Mouse (Mus musculus): Measurements from ENCODE around the gene Noxo1. TPM values are rescaled to one million over a fixed set of nuclear protein-coding genes. Genes with fewer than 3 reads are reported as not detected.

Gene Noxo1
- polyA plus RNA-seq, 2 experiments = 0.25 to 0.97 TPM

GRCm38 (mm10) chr17:24650070-24650616, 45.9 kb upstream of the Noxo1 start, which contains the start of gene Slc9a3r2:
Gene Slc9a3r2 (minus strand): TSS chr17:24650327.
- Histone ChIP-seq H3K4me2 (ENCODE audit: low read depth) (peak within 1 kb of the TSS; percentile 51), H3K4me3 (ENCODE audit: insufficient read depth in 1 of 2, low read depth in 2 of 2, low read length in 2 of 2) (peak within 1 kb of the TSS; percentile 51 to 62), H3K9ac (replicated peaks) (no peak within 1 kb of the TSS; the same call in 1 of the 2 replicates), H3K27me3 (ENCODE audit: control insufficient read depth, insufficient read depth, low read length) (peaks cover 33% of the 10 kb centered on the region), H3K36me3 (replicated peaks; ENCODE audit: control insufficient read depth, insufficient read depth, low read depth) (no peaks in the 10 kb centered on the region), H3K9me3 (ENCODE audit: control insufficient read depth, low read length) (no peaks in the 10 kb centered on the region), H3K4me1 (replicated peaks; ENCODE audit: control insufficient read depth in 2 of 2, insufficient read depth in 2 of 2, low read length in 1 of 2) (peaks cover 0 to 8% of the 10 kb centered on the region in 2 experiments; a peak in 2 of 4 replicates), H3K27ac (no peak within 1 kb of the TSS)
- ATAC-seq (ENCODE audit: insufficient read depth) = peak; percentile 48; the same call in 1 of the 2 replicates
- under 1% methylated on average over 41 of the region's 41 CpGs for WGBS (ENCODE audit: insufficient replicate concordance)
- TF ChIP-seq EP300 (IDR thresholded peaks at IDR 0.05; ENCODE audit: low read depth) = no peak
- TF ChIP-seq CTCF (IDR thresholded peaks at IDR 0.05; ENCODE audit: low read depth) = no peak
- DNase-seq (ENCODE audit: low read depth in 3 of 3, low spot score in 3 of 3) = no peak

- DNase-seq (ENCODE audit: low read depth in 3 of 3, low spot score in 3 of 3) (no peak), ATAC-seq (ENCODE audit: insufficient read depth) (no peak)
- H3K9me3 ChIP-seq (ENCODE audit: control insufficient read depth, low read length) = no peaks in the 10 kb centered on the region
- H3K27ac ChIP-seq = no peak overlapping the region
- no peaks in the 10 kb centered on the region for H3K36me3 ChIP-seq (replicated peaks; ENCODE audit: control insufficient read depth, insufficient read depth, low read depth)
- H3K9ac ChIP-seq (replicated peaks) = no peak overlapping the region
- peaks cover 0 to 4% of the 10 kb centered on the region in 2 experiments; a peak in 1 of 4 replicates for H3K4me1 ChIP-seq (replicated peaks; ENCODE audit: control insufficient read depth in 2 of 2, insufficient read depth in 2 of 2, low read length in 1 of 2)
- no peak overlapping the region for H3K4me3 ChIP-seq (ENCODE audit: insufficient read depth in 1 of 2, low read depth in 2 of 2, low read length in 2 of 2)
- TF ChIP-seq EP300 (IDR thresholded peaks at IDR 0.05; ENCODE audit: low read depth) (no peak), CTCF (IDR thresholded peaks at IDR 0.05; ENCODE audit: low read depth) (no peak)
- H3K4me2 ChIP-seq (ENCODE audit: low read depth) = no peak overlapping the region
- H3K27me3 ChIP-seq (ENCODE audit: control insufficient read depth, insufficient read depth, low read length) = peaks cover 33% of the 10 kb centered on the region
- 64% methylated on average over 4 of the region's 4 CpGs for WGBS (ENCODE audit: insufficient replicate concordance)
Observed at GRCm38 (mm10) chr17:24650766-24651165, 45.3 kb upstream of the Noxo1 start.

- Histone ChIP-seq H3K4me2 (ENCODE audit: low read depth) (no peak overlapping the region), H3K9ac (replicated peaks) (no peak overlapping the region), H3K27ac (no peak overlapping the region), H3K9me3 (ENCODE audit: control insufficient read depth, low read length) (no peaks in the 10 kb centered on the region), H3K27me3 (ENCODE audit: control insufficient read depth, insufficient read depth, low read length) (peaks cover 35% of the 10 kb centered on the region), H3K4me3 (ENCODE audit: insufficient read depth in 1 of 2, low read depth in 2 of 2, low read length in 2 of 2) (no peak overlapping the region), H3K4me1 (replicated peaks; ENCODE audit: control insufficient read depth in 2 of 2, insufficient read depth in 2 of 2, low read length in 1 of 2) (peaks cover 0 to 4% of the 10 kb centered on the region in 2 experiments; a peak in 1 of 4 replicates), H3K36me3 (replicated peaks; ENCODE audit: control insufficient read depth, insufficient read depth, low read depth) (no peaks in the 10 kb centered on the region)
- no peak for ATAC-seq (ENCODE audit: insufficient read depth)
- DNase-seq (ENCODE audit: low read depth in 3 of 3, low spot score in 3 of 3) = no peak
- WGBS (ENCODE audit: insufficient replicate concordance) = 38% methylated on average over 3 of the region's 3 CpGs
- TF ChIP-seq EP300 (IDR thresholded peaks at IDR 0.05; ENCODE audit: low read depth) = no peak
Observed at GRCm38 (mm10) chr17:24651835-24652234, 44.2 kb upstream of the Noxo1 start.

GRCm38 (mm10) chr17:24653967-24654710, 41.9 kb upstream of the Noxo1 start:
- Histone ChIP-seq H3K4me3 (ENCODE audit: insufficient read depth in 1 of 2, low read depth in 2 of 2, low read length in 2 of 2) (peak overlapping the region in 1 of 2 experiments; percentile 28; a peak in 1 of 4 replicates), H3K9ac (replicated peaks) (no peak overlapping the region), H3K4me2 (ENCODE audit: low read depth) (peak overlapping the region; percentile 36), H3K27ac (no peak overlapping the region), H3K9me3 (ENCODE audit: control insufficient read depth, low read length) (no peaks in the 10 kb centered on the region), H3K27me3 (ENCODE audit: control insufficient read depth, insufficient read depth, low read length) (peaks cover 50% of the 10 kb centered on the region), H3K36me3 (replicated peaks; ENCODE audit: control insufficient read depth, insufficient read depth, low read depth) (no peaks in the 10 kb centered on the region), H3K4me1 (replicated peaks; ENCODE audit: control insufficient read depth in 2 of 2, insufficient read depth in 2 of 2, low read length in 1 of 2) (peaks cover 0 to 4% of the 10 kb centered on the region in 2 experiments; a peak in 1 of 4 replicates)
- TF ChIP-seq EP300 (IDR thresholded peaks at IDR 0.05; ENCODE audit: low read depth) (no peak), CTCF (IDR thresholded peaks at IDR 0.05; ENCODE audit: low read depth) (peak; percentile 99)
- DNase-seq (ENCODE audit: low read depth in 3 of 3, low spot score in 3 of 3) = peak in 1 of 3 experiments; percentile 57
- ATAC-seq (ENCODE audit: insufficient read depth) = peak; percentile 50; the same call in 1 of the 2 replicates
- 4% methylated on average over 19 of the region's 19 CpGs for WGBS (ENCODE audit: insufficient replicate concordance)

- no peaks in the 10 kb centered on the region for H3K9me3 ChIP-seq (ENCODE audit: control insufficient read depth, low read length)
- H3K4me3 ChIP-seq (ENCODE audit: insufficient read depth in 1 of 2, low read depth in 2 of 2, low read length in 2 of 2) = no peak overlapping the region
- H3K4me1 ChIP-seq (replicated peaks; ENCODE audit: control insufficient read depth in 2 of 2, insufficient read depth in 2 of 2, low read length in 1 of 2) = peaks cover 0 to 4% of the 10 kb centered on the region in 2 experiments; a peak in 1 of 4 replicates
- H3K36me3 ChIP-seq (replicated peaks; ENCODE audit: control insufficient read depth, insufficient read depth, low read depth) = no peaks in the 10 kb centered on the region
- no peak overlapping the region for H3K9ac ChIP-seq (replicated peaks)
- H3K27me3 ChIP-seq (ENCODE audit: control insufficient read depth, insufficient read depth, low read length) = peaks cover 48% of the 10 kb centered on the region
- TF ChIP-seq CTCF (IDR thresholded peaks at IDR 0.05; ENCODE audit: low read depth) = no peak
- no peak for TF ChIP-seq EP300 (IDR thresholded peaks at IDR 0.05; ENCODE audit: low read depth)
- 64% methylated on average over 4 of the region's 4 CpGs for WGBS (ENCODE audit: insufficient replicate concordance)
- no peak overlapping the region for H3K27ac ChIP-seq
- H3K4me2 ChIP-seq (ENCODE audit: low read depth) = no peak overlapping the region
- DNase-seq (ENCODE audit: low read depth in 3 of 3, low spot score in 3 of 3) = no peak
- ATAC-seq (ENCODE audit: insufficient read depth) = no peak
Observed at GRCm38 (mm10) chr17:24654969-24655368, 41.1 kb upstream of the Noxo1 start.
